8 mouse cellular contexts compared by ENCODE assay signal in the genomic region with DNA sequence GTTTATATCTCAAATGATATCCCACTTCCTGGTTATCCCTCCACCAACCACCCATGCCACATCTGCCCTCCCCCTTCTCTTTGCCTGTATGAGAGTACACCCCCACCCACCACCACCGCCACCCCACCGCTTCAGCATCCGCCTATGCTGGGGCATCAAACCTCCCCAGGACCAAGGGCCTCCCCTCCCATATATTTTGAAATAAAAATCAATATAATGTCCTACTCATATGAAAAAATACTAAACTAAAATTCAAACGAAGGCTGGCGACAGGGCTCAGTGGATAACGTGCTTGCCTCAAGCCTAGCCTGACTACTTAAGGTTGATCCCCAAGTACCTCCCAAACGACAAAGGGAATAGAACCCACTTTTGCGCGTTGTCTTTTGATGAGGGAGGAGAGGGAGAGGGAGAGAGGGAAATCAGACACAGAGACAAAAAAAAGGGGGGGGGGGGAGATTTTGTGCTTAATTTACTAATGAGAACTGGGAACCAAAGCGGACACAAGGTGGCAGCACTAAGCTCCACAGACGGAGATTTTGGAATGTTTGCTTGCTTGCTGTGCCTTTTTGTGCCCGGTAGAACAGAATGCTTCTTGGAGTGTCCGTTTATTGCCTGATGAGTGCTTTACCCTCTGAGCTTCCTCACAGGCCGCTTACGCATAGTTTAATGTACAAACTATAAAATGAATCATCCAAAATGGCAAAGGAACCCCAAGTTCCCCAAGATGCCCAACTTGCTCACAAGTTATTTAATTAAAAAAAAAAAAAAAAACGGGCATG. TPM values are rescaled to one million over a fixed set of nuclear protein-coding genes. Genes with fewer than 3 reads are reported as not detected.
A peak's percentile ranks its signal among the peaks of the same experiment; 100 is the strongest.
DNase-seq lines count a peak whose midpoint lies in the region; ATAC-seq lines count a peak whose summit lies in the region.

No protein-coding gene starts in this region.

- peak overlapping the region; percentile 35 for H3K4me3 ChIP-seq in hindbrain, embryonic 11.5 days (ENCODE audit: low read depth, low read length)

- no peak overlapping the region for H3K27ac ChIP-seq in hindbrain, embryonic 11.5 days (ENCODE audit: low read depth, low read length)

- peak; percentile 81 for ATAC-seq in frontal cortex, adult (ENCODE audit: low TSS enrichment)
- ATAC-seq in hindbrain, embryonic 11.5 days (ENCODE audit: low FRiP score), result peak; percentile 75

- peak; percentile 77 for DNase-seq in T-cell, adult 2 months (ENCODE audit: low spot score)
- peak; percentile 80 for DNase-seq in cerebellum, adult 9-11 months
- DNase-seq in hindbrain, embryonic 11.5 days (ENCODE audit: low spot score), result peak; percentile 85
- DNase-seq in layer of hippocampus, adult 9-11 months, result peak; percentile 84
- DNase-seq in lung, postnatal 14 days, result peak; percentile 88
- peak; percentile 93 for DNase-seq in retina, postnatal 1 day
- peak; percentile 55 to 74 for DNase-seq in urinary bladder, postnatal 36 days (ENCODE audit: low spot score in 2 of 2)

- no peaks in the 10 kb centered on the region for H3K36me3 ChIP-seq in hindbrain, embryonic 11.5 days (ENCODE audit: control insufficient read depth, insufficient read depth, low read length)

- WGBS in hindbrain, embryonic 11.5 days, result 16% methylated on average over 16 of the region's 16 CpGs

- H3K9ac ChIP-seq in hindbrain, embryonic 11.5 days (ENCODE audit: low read depth, low read length), result peak overlapping the region; percentile 47; the same call in 1 of the 2 replicates

- no peaks in the 10 kb centered on the region for H3K4me1 ChIP-seq in hindbrain, embryonic 11.5 days (replicated peaks; ENCODE audit: control insufficient read depth, insufficient read depth, low read length)

- peak overlapping the region; percentile 24 for H3K4me2 ChIP-seq in hindbrain, embryonic 11.5 days (replicated peaks; ENCODE audit: low read depth, low read length)

- no peaks in the 10 kb centered on the region for H3K9me3 ChIP-seq in hindbrain, embryonic 11.5 days (ENCODE audit: control insufficient read depth, low read length)

- no peaks in the 10 kb centered on the region for H3K27me3 ChIP-seq in hindbrain, embryonic 11.5 days (ENCODE audit: control insufficient read depth, insufficient read depth, low read length)

RNA-seq across cellular contexts. Expression of a gene that starts 11.6 kb away (rescaled TPM):
- polyA plus RNA-seq in hindbrain, embryonic 11.5 days (2014; fragmentation: Nextera tagmentation; extraction: Ambion mirVana), result 654 and 661 TPM in 2 replicates

RNA-seq across cellular contexts. Expression of a gene that starts 28.7 kb away (rescaled TPM):
- polyA plus RNA-seq in hindbrain, embryonic 11.5 days (2014; fragmentation: Nextera tagmentation; extraction: Ambion mirVana), result 4.2 and 4.5 TPM in 2 replicates

RNA-seq across cellular contexts. Expression of a gene that starts 37.4 kb away (rescaled TPM):
- polyA plus RNA-seq in hindbrain, embryonic 11.5 days (2014; fragmentation: Nextera tagmentation; extraction: Ambion mirVana), result 0.56 and 0.77 TPM in 2 replicates

RNA-seq across cellular contexts. Expression of a gene that starts 38.0 kb away (rescaled TPM):
- 5.8 and 7.4 TPM in 2 replicates for polyA plus RNA-seq in hindbrain, embryonic 11.5 days (2014; fragmentation: Nextera tagmentation; extraction: Ambion mirVana)
